Mouse (Mus musculus): ENCODE measurements at regions not wholly inside any gene's neighbourhood (a gene's known extent, or its start where the extent isn't known, plus 50 kb on each side); places are given as distances from the start of the nearest gene placed in this dataset.

DNA sequence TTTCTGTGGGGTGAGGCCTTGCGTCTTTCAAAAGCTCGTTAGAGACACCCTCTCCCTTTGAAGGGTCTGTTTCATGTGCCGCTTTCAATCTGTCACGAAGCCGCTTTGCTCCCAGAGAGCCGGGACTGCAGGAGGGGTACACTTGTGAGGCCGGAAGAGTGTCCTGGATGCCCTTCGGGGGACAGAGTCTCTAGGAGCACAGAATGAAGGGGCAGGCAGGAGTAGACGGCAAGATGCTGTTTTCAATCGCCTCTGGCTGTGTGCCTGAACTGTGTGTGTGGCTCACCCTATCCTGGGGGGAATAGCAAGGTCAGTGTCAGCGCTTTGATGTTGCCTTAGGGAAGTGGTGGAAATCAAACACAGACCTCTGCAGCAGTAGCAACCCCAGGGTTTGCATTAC lies 174.7 kb downstream of the Gadd45g start:
- H3K27ac ChIP-seq (replicated peaks) = no peak overlapping the region
- no peak overlapping the region for H3K4me3 ChIP-seq (replicated peaks)
- H3K27me3 ChIP-seq (replicated peaks) = 0 out of 2 replicates have a peak, but pooled peaks cover 3% of the 10 kb centered on the region
- H3K4me1 ChIP-seq = peaks cover 22% of the 10 kb centered on the region
- no peak for ATAC-seq (ENCODE audit: low FRiP score)
- H3K36me3 ChIP-seq = no peaks in the 10 kb centered on the region
- H3K4me2 ChIP-seq = no peak overlapping the region
- no peaks in the 10 kb centered on the region for H3K9me3 ChIP-seq (replicated peaks)
- H3K9ac ChIP-seq (replicated peaks) = no peak overlapping the region
- 39% methylated on average over 11 of the region's 11 CpGs for WGBS

DNA sequence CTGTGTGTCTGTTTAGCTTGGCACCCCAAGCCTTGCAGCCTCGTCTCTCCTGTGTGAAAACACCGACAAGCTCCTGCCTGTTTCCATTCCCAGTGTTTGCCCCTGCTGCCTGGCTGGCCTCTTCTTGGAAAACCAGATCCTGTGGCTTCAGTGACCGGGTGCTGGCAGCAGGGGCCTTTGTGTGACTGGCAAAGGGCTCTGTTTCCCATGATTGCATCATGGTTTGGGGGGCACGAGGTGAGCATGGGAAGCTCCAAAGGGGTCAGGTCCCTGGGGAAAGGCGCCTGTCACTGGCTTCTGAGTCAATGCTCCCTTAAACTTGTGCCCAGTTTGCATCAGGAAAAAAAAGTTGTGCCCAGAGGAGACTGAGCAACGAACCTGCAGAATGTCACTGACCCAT lies 175.3 kb downstream of the Gadd45g start:
- H3K9ac ChIP-seq (replicated peaks) = no peak overlapping the region
- H3K4me3 ChIP-seq (replicated peaks) = no peak overlapping the region
- H3K36me3 ChIP-seq = no peaks in the 10 kb centered on the region
- no peaks in the 10 kb centered on the region for H3K9me3 ChIP-seq (replicated peaks)
- ATAC-seq (ENCODE audit: low FRiP score) = no peak
- no peak overlapping the region for H3K4me2 ChIP-seq
- peaks cover 22% of the 10 kb centered on the region for H3K4me1 ChIP-seq
- 62% methylated on average over 6 of the region's 6 CpGs for WGBS
- H3K27ac ChIP-seq (replicated peaks) = no peak overlapping the region
- 0 out of 2 replicates have a peak, but pooled peaks cover 3% of the 10 kb centered on the region for H3K27me3 ChIP-seq (replicated peaks)

- Histone ChIP-seq H3K9ac (replicated peaks) (no peak overlapping the region), H3K36me3 (no peaks in the 10 kb centered on the region), H3K4me2 (no peak overlapping the region), H3K9me3 (replicated peaks) (no peaks in the 10 kb centered on the region), H3K4me1 (peaks cover 22% of the 10 kb centered on the region), H3K27ac (replicated peaks) (no peak overlapping the region), H3K27me3 (replicated peaks) (0 out of 2 replicates have a peak, but pooled peaks cover 3% of the 10 kb centered on the region), H3K4me3 (replicated peaks) (no peak overlapping the region)
- no peak for ATAC-seq (ENCODE audit: low FRiP score)
- WGBS = 86% methylated on average over 4 of the region's 4 CpGs
Measured at GRCm38 (mm10) chr13:52022529-52022928, 176.1 kb downstream of the Gadd45g start.

DNA sequence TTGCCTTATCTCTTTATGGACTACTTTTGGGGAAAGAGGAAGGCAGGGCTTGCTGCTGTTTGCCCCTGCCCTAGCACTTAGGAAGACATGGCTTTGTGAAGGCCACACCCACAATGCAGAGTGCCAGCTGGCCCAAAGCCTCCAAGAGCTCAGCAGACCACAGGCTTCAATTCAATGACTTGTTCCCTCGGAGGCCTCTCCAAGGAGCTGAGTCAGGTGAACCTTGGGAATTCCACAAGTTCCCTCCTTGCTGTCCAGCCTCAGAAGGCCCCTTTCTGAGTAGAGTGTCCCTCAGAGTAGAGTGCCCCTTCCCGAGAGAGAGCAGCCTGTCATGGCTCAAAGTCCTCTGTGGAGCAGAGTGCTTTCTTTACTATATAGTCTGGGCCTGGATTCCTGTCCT lies 177.9 kb downstream of the Gadd45g start:
- Histone ChIP-seq H3K9me3 (replicated peaks) (no peaks in the 10 kb centered on the region), H3K27ac (replicated peaks) (peak overlapping the region; percentile 52), H3K4me2 (no peak overlapping the region), H3K9ac (replicated peaks) (no peak overlapping the region), H3K4me3 (replicated peaks) (no peak overlapping the region), H3K4me1 (peaks cover 22% of the 10 kb centered on the region), H3K36me3 (no peaks in the 10 kb centered on the region), H3K27me3 (replicated peaks) (0 out of 2 replicates have a peak, but pooled peaks cover 3% of the 10 kb centered on the region)
- 42% methylated on average over 2 of the region's 2 CpGs for WGBS
- no peak for ATAC-seq (ENCODE audit: low FRiP score)

- Histone ChIP-seq H3K4me1 (peaks cover 22% of the 10 kb centered on the region), H3K4me2 (peak overlapping the region; percentile 35), H3K27ac (replicated peaks) (peak overlapping the region; percentile 52), H3K9ac (replicated peaks) (no peak overlapping the region), H3K27me3 (replicated peaks) (0 out of 2 replicates have a peak, but pooled peaks cover 3% of the 10 kb centered on the region), H3K9me3 (replicated peaks) (no peaks in the 10 kb centered on the region), H3K36me3 (no peaks in the 10 kb centered on the region), H3K4me3 (replicated peaks) (no peak overlapping the region)
- peak; percentile 71 for ATAC-seq (ENCODE audit: low FRiP score)
- WGBS = 12% methylated on average over 18 of the region's 18 CpGs
Measured at GRCm38 (mm10) chr13:52024832-52025481, 178.5 kb downstream of the Gadd45g start.

GRCm38 (mm10) chr13:52025482-52025848 lies 179.0 kb downstream of the Gadd45g start:
- 0 out of 2 replicates have a peak, but pooled peaks cover 3% of the 10 kb centered on the region for H3K27me3 ChIP-seq (replicated peaks)
- WGBS = 52% methylated on average over 5 of the region's 5 CpGs

DNA sequence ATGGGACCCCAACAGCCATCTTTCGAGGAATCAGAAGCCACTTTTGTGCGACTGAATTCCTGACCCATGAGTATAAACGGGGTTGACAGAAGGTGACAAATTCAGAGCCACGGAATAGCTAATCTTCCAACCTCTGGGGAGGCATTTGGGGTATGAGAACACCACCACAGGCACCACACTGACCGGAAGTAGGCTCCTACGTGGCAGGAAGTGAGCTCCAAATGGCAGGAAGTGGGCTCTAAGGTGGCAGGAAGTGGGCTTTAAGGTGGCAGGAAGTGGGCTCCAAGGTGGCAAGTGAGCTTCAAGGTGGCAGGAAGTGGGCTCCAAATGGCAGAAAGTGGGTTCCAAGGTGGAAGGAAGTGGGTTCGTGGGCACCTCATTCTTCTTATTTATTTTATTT lies 179.8 kb downstream of the Gadd45g start:
- no peaks in the 10 kb centered on the region; the same call in 1 of the 2 replicates for H3K9me3 ChIP-seq (replicated peaks)
- no peak for ATAC-seq (ENCODE audit: low FRiP score)
- no peak overlapping the region for H3K4me2 ChIP-seq
- H3K4me1 ChIP-seq = peaks cover 22% of the 10 kb centered on the region
- 85% methylated on average over 7 of the region's 7 CpGs for WGBS
- no peaks in the 10 kb centered on the region for H3K36me3 ChIP-seq
- H3K9ac ChIP-seq (replicated peaks) = no peak overlapping the region
- H3K27ac ChIP-seq (replicated peaks) = no peak overlapping the region
- 0 out of 2 replicates have a peak, but pooled peaks cover 3% of the 10 kb centered on the region for H3K27me3 ChIP-seq (replicated peaks)
- H3K4me3 ChIP-seq (replicated peaks) = no peak overlapping the region

More at GRCm38 (mm10) chr13:52025482-52025848, 179.0 kb downstream of the Gadd45g start:
- Histone ChIP-seq H3K36me3 (no peaks in the 10 kb centered on the region), H3K4me1 (peaks cover 22% of the 10 kb centered on the region), H3K27ac (replicated peaks) (peak overlapping the region; percentile 52), H3K4me2 (0 out of 2 replicates have a peak overlapping the region, but pooled peaks have one; percentile 35), H3K9ac (replicated peaks) (no peak overlapping the region), H3K4me3 (replicated peaks) (no peak overlapping the region), H3K9me3 (replicated peaks) (no peaks in the 10 kb centered on the region)
- peak; percentile 46 for ATAC-seq (ENCODE audit: low FRiP score)

- H3K9me3 ChIP-seq (replicated peaks) = no peaks in the 10 kb centered on the region; the same call in 1 of the 2 replicates
- no peaks in the 10 kb centered on the region for H3K36me3 ChIP-seq
- peaks cover 10% of the 10 kb centered on the region for H3K4me1 ChIP-seq
- ATAC-seq (ENCODE audit: low FRiP score) = no peak; the same call in 1 of the 2 replicates
- H3K27me3 ChIP-seq (replicated peaks) = no peaks in the 10 kb centered on the region
- H3K4me3 ChIP-seq (replicated peaks) = no peak overlapping the region
- no peak overlapping the region for H3K9ac ChIP-seq (replicated peaks)
- no peak overlapping the region for H3K27ac ChIP-seq (replicated peaks)
- no peak overlapping the region for H3K4me2 ChIP-seq
- WGBS = 52% methylated on average over 3 of the region's 3 CpGs
Measured at GRCm38 (mm10) chr13:52029868-52030422, 183.5 kb downstream of the Gadd45g start.

DNA sequence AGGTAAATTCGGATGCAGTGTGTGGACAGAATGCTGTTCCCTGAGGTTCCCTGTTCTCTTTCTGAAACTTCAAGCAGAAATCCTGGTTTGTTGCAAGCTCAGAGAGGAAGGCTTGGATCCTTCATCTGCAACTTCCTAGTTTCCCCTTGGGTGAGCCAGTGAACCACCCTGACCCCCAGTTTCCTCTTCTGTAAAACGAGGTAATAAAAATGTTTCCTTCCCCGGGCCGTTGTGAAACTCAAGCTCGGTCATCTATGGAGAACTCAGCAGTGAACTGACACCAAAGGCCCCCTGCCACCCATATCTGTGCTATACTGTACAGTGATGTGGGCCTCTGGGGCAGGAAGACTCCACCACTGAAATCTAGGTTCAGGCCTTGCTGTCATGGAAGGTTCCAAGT lies 185.0 kb downstream of the Gadd45g start:
- no peaks in the 10 kb centered on the region for H3K27me3 ChIP-seq (replicated peaks)
- H3K9ac ChIP-seq (replicated peaks) = no peak overlapping the region
- WGBS = 71% methylated on average over 5 of the region's 5 CpGs
- no peaks in the 10 kb centered on the region for H3K36me3 ChIP-seq
- H3K27ac ChIP-seq (replicated peaks) = no peak overlapping the region
- H3K4me1 ChIP-seq = 0 out of 2 replicates have a peak, but pooled peaks cover 3% of the 10 kb centered on the region
- H3K4me3 ChIP-seq (replicated peaks) = no peak overlapping the region
- no peak overlapping the region for H3K4me2 ChIP-seq
- ATAC-seq (ENCODE audit: low FRiP score) = no peak
- no peaks in the 10 kb centered on the region; the same call in 1 of the 2 replicates for H3K9me3 ChIP-seq (replicated peaks)

GRCm38 (mm10) chr13:52035731-52036130 lies 189.3 kb downstream of the Gadd45g start:
- Histone ChIP-seq H3K27ac (replicated peaks) (no peak overlapping the region), H3K27me3 (replicated peaks) (no peaks in the 10 kb centered on the region), H3K4me1 (0 out of 2 replicates have a peak, but pooled peaks cover 6% of the 10 kb centered on the region), H3K36me3 (no peaks in the 10 kb centered on the region), H3K9ac (replicated peaks) (no peak overlapping the region), H3K9me3 (replicated peaks) (no peaks in the 10 kb centered on the region; the same call in 1 of the 2 replicates), H3K4me3 (replicated peaks) (no peak overlapping the region), H3K4me2 (no peak overlapping the region)
- no peak for ATAC-seq (ENCODE audit: low FRiP score)
- WGBS = 86% methylated on average over 6 of the region's 6 CpGs

DNA sequence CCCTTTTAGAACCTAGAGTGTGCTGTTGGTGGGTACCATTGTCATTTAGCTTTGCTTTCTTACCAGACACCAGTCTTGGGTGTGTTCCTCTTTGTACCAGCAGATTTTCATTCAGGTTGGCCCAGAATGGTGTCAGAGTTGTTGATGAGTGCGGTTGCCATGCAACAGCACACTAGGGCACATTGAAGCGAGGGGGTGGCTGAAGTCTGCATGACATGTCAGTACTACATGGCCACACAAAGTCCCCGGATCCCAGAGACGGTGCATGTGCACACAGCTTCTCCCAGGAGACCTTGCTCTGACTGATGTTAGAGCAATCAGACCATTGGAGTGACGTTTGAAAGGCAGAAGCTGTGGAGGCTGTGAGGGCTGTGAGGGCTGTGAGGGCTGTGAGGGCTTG lies 189.9 kb downstream of the Gadd45g start:
- Histone ChIP-seq H3K9me3 (replicated peaks) (no peaks in the 10 kb centered on the region), H3K4me1 (peaks cover 9% of the 10 kb centered on the region), H3K4me3 (replicated peaks) (no peak overlapping the region), H3K27ac (replicated peaks) (no peak overlapping the region), H3K36me3 (no peaks in the 10 kb centered on the region), H3K4me2 (no peak overlapping the region), H3K27me3 (replicated peaks) (no peaks in the 10 kb centered on the region), H3K9ac (replicated peaks) (no peak overlapping the region)
- ATAC-seq (ENCODE audit: low FRiP score) = no peak
- WGBS = 44% methylated on average over 5 of the region's 5 CpGs

- H3K9me3 ChIP-seq (replicated peaks) = no peaks in the 10 kb centered on the region
- WGBS = 58% methylated on average over 13 of the region's 13 CpGs
- H3K36me3 ChIP-seq = no peaks in the 10 kb centered on the region
- no peaks in the 10 kb centered on the region for H3K27me3 ChIP-seq (replicated peaks)
- no peak overlapping the region for H3K9ac ChIP-seq (replicated peaks)
- peaks cover 17% of the 10 kb centered on the region for H3K4me1 ChIP-seq
- H3K27ac ChIP-seq (replicated peaks) = no peak overlapping the region
- no peak for ATAC-seq (ENCODE audit: low FRiP score)
- H3K4me3 ChIP-seq (replicated peaks) = no peak overlapping the region
- H3K4me2 ChIP-seq = no peak overlapping the region
Measured at GRCm38 (mm10) chr13:52037218-52037617, 190.7 kb downstream of the Gadd45g start.
